Mouse (Mus musculus) layer of hippocampus, postnatal 25 days (tissue): ENCODE measurements around the gene Egf. TPM values are rescaled to one million over a fixed set of nuclear protein-coding genes. Genes with fewer than 3 reads are reported as not detected.

Source experiments
- DNase-seq, 2 experiments: peaks; one replicate each; pipeline ENCODE4 v3.0.0; 2022; ENCODE audit warnings: mixed read lengths in 2 of 2, low spot score in 1 of 2; ENCODE audit errors: extremely low spot score in 1 of 2
- total RNA-seq, 2 experiments: library from RNA; stranded (reverse); gene quantifications; 2 replicates each; pipeline ENCODE4 v1.2.3; 2021

Gene Egf
- total RNA-seq, 2 experiments from 2014 or later = 1.8 to 2.1 TPM

GRCm38 (mm10) chr3:129656540-129656939, 98.6 kb downstream of the Egf start:
- no peak for DNase-seq

- DNase-seq = no peak
These were observed 102.6 kb downstream of the Egf start for GRCm38 (mm10) chr3:129652476-129652875.

GRCm38 (mm10) chr3:129651765-129652164, 103.4 kb downstream of the Egf start:
- no peak for DNase-seq

- DNase-seq = no peak
These were observed 104.2 kb downstream of the Egf start for GRCm38 (mm10) chr3:129650931-129651330.

- no peak for DNase-seq
These were observed 104.9 kb downstream of the Egf start for GRCm38 (mm10) chr3:129650293-129650612.

GRCm38 (mm10) chr3:129649586-129650292, 105.4 kb downstream of the Egf start:
- no peak for DNase-seq

GRCm38 (mm10) chr3:129648598-129648997, 106.5 kb downstream of the Egf start:
- DNase-seq = no peak

GRCm38 (mm10) chr3:129647312-129647711, 107.8 kb downstream of the Egf start:
- DNase-seq = no peak

- DNase-seq = no peak
These were observed 108.3 kb downstream of the Egf start for GRCm38 (mm10) chr3:129646781-129647180.

GRCm38 (mm10) chr3:129645409-129645808, 109.7 kb downstream of the Egf start:
- DNase-seq = no peak

GRCm38 (mm10) chr3:129641621-129642020, 113.5 kb downstream of the Egf start:
- no peak for DNase-seq

- no peak for DNase-seq
These were observed 114.7 kb downstream of the Egf start for GRCm38 (mm10) chr3:129640211-129641000.

- no peak for DNase-seq
These were observed 115.4 kb downstream of the Egf start for GRCm38 (mm10) chr3:129639701-129640100.

- DNase-seq = no peak
These were observed 117.7 kb downstream of the Egf start for GRCm38 (mm10) chr3:129637446-129637845.

- DNase-seq = no peak
These were observed 120.7 kb downstream of the Egf start for GRCm38 (mm10) chr3:129634260-129634901.

GRCm38 (mm10) chr3:129633518-129633917, 121.6 kb downstream of the Egf start:
- no peak for DNase-seq

GRCm38 (mm10) chr3:129631857-129632256, 123.3 kb downstream of the Egf start:
- no peak for DNase-seq

GRCm38 (mm10) chr3:129631018-129631417, 124.1 kb downstream of the Egf start:
- DNase-seq = no peak
